Mouse (Mus musculus): Measurements from ENCODE around the gene Rab3ip.

DNA sequence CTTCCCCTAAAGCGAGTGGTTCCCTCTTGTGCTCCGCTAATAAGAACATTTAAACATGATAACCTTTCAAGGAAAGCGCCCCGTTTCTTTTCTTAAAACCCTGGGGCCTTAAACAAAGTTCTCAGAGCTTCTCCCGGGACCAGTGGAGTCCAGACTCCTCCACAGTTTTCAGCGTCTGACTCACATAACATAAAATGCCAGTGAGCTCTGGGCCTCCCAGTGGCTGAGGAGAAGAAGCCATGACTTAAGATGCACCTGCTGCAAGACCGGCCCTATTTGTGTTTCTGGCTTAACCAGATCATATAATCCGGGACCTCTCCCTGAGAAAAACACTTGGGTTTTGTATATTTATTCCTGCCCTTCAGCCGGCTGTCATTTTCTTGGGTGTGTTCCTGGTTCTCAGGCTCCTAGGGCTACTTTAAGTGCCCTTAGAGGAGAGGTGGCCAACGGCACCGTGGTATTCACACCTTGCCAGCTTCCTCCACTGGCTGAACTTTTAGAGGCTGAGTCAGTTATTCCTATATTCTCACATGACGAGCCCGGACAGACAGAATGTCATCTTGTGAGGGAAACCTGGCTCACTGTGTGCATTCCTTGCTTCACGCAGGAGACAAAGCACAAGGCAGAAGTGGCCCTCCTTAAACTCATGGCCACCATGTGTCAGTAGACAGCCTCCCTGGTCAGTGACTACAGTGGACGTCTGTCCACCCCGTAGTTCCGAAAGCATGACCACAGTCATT lies 48.3 kb upstream of the Rab3ip start:
- TF ChIP-seq POLR2A (IDR thresholded peaks at IDR 0.05; ENCODE audit: insufficient read length, low read depth) (no peak), USF1 (IDR thresholded peaks at IDR 0.05; ENCODE audit: low read depth) (no peak), MAX (IDR thresholded peaks at IDR 0.05; ENCODE audit: low read depth) (no peak), SRF (IDR thresholded peaks at IDR 0.05; ENCODE audit: control insufficient read depth, insufficient read length, low read depth) (no peak), MYOD1 (IDR thresholded peaks at IDR 0.05; ENCODE audit: control insufficient read depth in 1 of 3, insufficient read length in 2 of 3, low read depth in 2 of 3) (no peak), TCF12 (IDR thresholded peaks at IDR 0.05; ENCODE audit: insufficient read depth, poor library complexity, severe bottlenecking) (no peak), TCF3 (IDR thresholded peaks at IDR 0.05; ENCODE audit: insufficient read length, low read depth) (no peak), E2F4 (IDR thresholded peaks at IDR 0.05; ENCODE audit: insufficient read depth) (no peak), POLR2AphosphoS2 (IDR thresholded peaks at IDR 0.05; ENCODE audit: insufficient read length, low read depth) (no peak)
